In genomic region chr16:31405040-31405439, GRCm38 (mm10) we compare ENCODE assay signal across 14 mouse cellular contexts. TPM values are rescaled to one million over a fixed set of nuclear protein-coding genes. Genes with fewer than 3 reads are reported as not detected.
DNase-seq lines count a peak whose midpoint lies in the region; ATAC-seq and TF ChIP-seq lines count a peak whose summit lies in the region.
"Had no signal": no experiment of that assay in that cellular context is flagged by ENCODE, and none has a peak within 500 bp of the region (broad histone marks: within the 10 kb centered on the region; RNA-seq: fewer than 3 reads in every experiment).

No protein-coding gene starts in this region.

- no peaks in the 10 kb centered on the region for H3K9me3 ChIP-seq in heart, embryonic 12.5 days (replicated peaks)
- H3K9me3 ChIP-seq in liver, embryonic 11.5 days (ENCODE audit: control insufficient read depth, low read length) = no peaks in the 10 kb centered on the region
- H3K9me3 ChIP-seq in liver, embryonic 12.5 days (replicated peaks) = no peaks in the 10 kb centered on the region
- H3K9me3 ChIP-seq in E14TG2a.4 (ENCODE audit: low read length) = peaks cover 10% of the 10 kb centered on the region

- no peaks in the 10 kb centered on the region for H3K4me1 ChIP-seq in heart, adult 2 months (ENCODE audit: control insufficient read depth, insufficient read depth, low read length)
- H3K4me1 ChIP-seq in heart, embryonic 12.5 days (replicated peaks) = no peaks in the 10 kb centered on the region
- H3K4me1 ChIP-seq in liver, embryonic 11.5 days (replicated peaks; ENCODE audit: control insufficient read depth, insufficient read depth, low read length) = no peaks in the 10 kb centered on the region
- H3K4me1 ChIP-seq in liver, embryonic 12.5 days = 0 out of 2 replicates have a peak, but pooled peaks cover 4% of the 10 kb centered on the region
- peaks cover 22% of the 10 kb centered on the region for H3K4me1 ChIP-seq in E14TG2a.4 (replicated peaks; ENCODE audit: low read depth, low read length)
- H3K4me1 ChIP-seq in cortical plate, adult 2 months (ENCODE audit: control insufficient read depth, insufficient read depth, low read length) = no peaks in the 10 kb centered on the region
- H3K4me1 ChIP-seq: limb, embryonic 13.5 days; megakaryocyte, embryonic 14.5 days had no signal

- intact Hi-C loops in heart, adult 2 months (cut with DNase I) = no loop called here

- H3K4me2 ChIP-seq in heart, embryonic 12.5 days = no peak overlapping the region
- H3K4me2 ChIP-seq in liver, embryonic 11.5 days = no peak overlapping the region
- H3K4me2 ChIP-seq in liver, embryonic 12.5 days = no peak overlapping the region
- H3K4me2 ChIP-seq: limb, embryonic 13.5 days had no signal

- H3K9ac ChIP-seq in heart, adult 2 months (ENCODE audit: low read depth, low read length) = no peak overlapping the region
- H3K9ac ChIP-seq in heart, embryonic 12.5 days = no peak overlapping the region
- no peak overlapping the region for H3K9ac ChIP-seq in liver, embryonic 11.5 days (ENCODE audit: low read depth, low read length)
- H3K9ac ChIP-seq in liver, embryonic 12.5 days = no peak overlapping the region
- H3K9ac ChIP-seq: limb, embryonic 13.5 days had no signal

- no peak for DNase-seq in heart, adult 2 months
- DNase-seq in liver, embryonic 11.5 days (ENCODE audit: low spot score) = peak; percentile 8
- no peak for DNase-seq in ovary, postnatal 14 days (ENCODE audit: low spot score)
- DNase-seq: heart, adult 11 months; heart, postnatal 36 days; layer of hippocampus, postnatal 36 days had no signal

- no peak overlapping the region for H3K4me3 ChIP-seq in heart, adult 2 months
- no peak overlapping the region for H3K4me3 ChIP-seq in heart, embryonic 12.5 days
- H3K4me3 ChIP-seq in liver, embryonic 11.5 days (ENCODE audit: low read depth, low read length) = no peak overlapping the region
- H3K4me3 ChIP-seq in liver, embryonic 12.5 days = no peak overlapping the region
- no peak overlapping the region for H3K4me3 ChIP-seq in E14TG2a.4 (replicated peaks; ENCODE audit: low read length)
- no peak overlapping the region for H3K4me3 ChIP-seq in cortical plate, adult 2 months (ENCODE audit: insufficient read depth, low read length)
- H3K4me3 ChIP-seq: erythroblast, embryonic 14.5 days; limb, embryonic 13.5 days; megakaryocyte, embryonic 14.5 days had no signal

- no peak for ATAC-seq in heart, embryonic 12.5 days (ENCODE audit: insufficient number of reproducible peaks, low FRiP score)
- no peak for ATAC-seq in liver, embryonic 11.5 days (replicated peaks; ENCODE audit: low FRiP score)
- ATAC-seq in liver, embryonic 12.5 days = no peak
- no peak for ATAC-seq in activated CD4-positive, CD25-positive, alpha-beta regulatory T cell, adult 4 months

- TF ChIP-seq CTCF in heart, adult 2 months (IDR thresholded peaks at IDR 0.05) = peak; percentile 57
- peak; percentile 71 for TF ChIP-seq CTCF in E14TG2a.4 (conservative IDR thresholded peaks at IDR 0.05; ENCODE audit: low read length)
- TF ChIP-seq CTCF in cortical plate, adult 2 months (IDR thresholded peaks at IDR 0.05; ENCODE audit: extremely low read depth, insufficient read depth, low read length) = peak; percentile 23; the same call in 1 of the 2 replicates

- no peak for TF ChIP-seq EP300 in heart, adult 2 months (IDR thresholded peaks at IDR 0.05; ENCODE audit: insufficient read depth, low read depth, low read length)

- TF ChIP-seq POLR2A in heart, adult 2 months (IDR thresholded peaks at IDR 0.05; ENCODE audit: insufficient read depth, low read depth, low read length) = no peak
- no peak for TF ChIP-seq POLR2A in cortical plate, adult 2 months (IDR thresholded peaks at IDR 0.05; ENCODE audit: extremely low read depth, insufficient read depth, low read length)

- no peaks in the 10 kb centered on the region for H3K27me3 ChIP-seq in heart, adult 2 months (ENCODE audit: control insufficient read depth, insufficient read depth, low read length)
- no peaks in the 10 kb centered on the region for H3K27me3 ChIP-seq in heart, embryonic 12.5 days (replicated peaks)
- no peaks in the 10 kb centered on the region for H3K27me3 ChIP-seq in liver, embryonic 11.5 days (replicated peaks; ENCODE audit: control insufficient read depth, insufficient read depth, low read length)
- no peaks in the 10 kb centered on the region for H3K27me3 ChIP-seq in liver, embryonic 12.5 days (replicated peaks)
- no peaks in the 10 kb centered on the region for H3K27me3 ChIP-seq in E14TG2a.4 (ENCODE audit: insufficient read depth, low read length)
- H3K27me3 ChIP-seq: limb, embryonic 13.5 days had no signal

- H3K79me2 ChIP-seq in heart, adult 2 months (replicated peaks; ENCODE audit: control insufficient read depth, insufficient read depth, low read length) = no peaks in the 10 kb centered on the region

- H3K36me3 ChIP-seq in heart, adult 2 months (ENCODE audit: control insufficient read depth, insufficient read depth, low read length) = no peaks in the 10 kb centered on the region
- no peaks in the 10 kb centered on the region for H3K36me3 ChIP-seq in heart, embryonic 12.5 days
- no peaks in the 10 kb centered on the region for H3K36me3 ChIP-seq in liver, embryonic 11.5 days (ENCODE audit: control insufficient read depth, insufficient read depth, low read length)
- H3K36me3 ChIP-seq in liver, embryonic 12.5 days = no peaks in the 10 kb centered on the region
- H3K36me3 ChIP-seq in E14TG2a.4 (ENCODE audit: insufficient read depth, low read length) = no peaks in the 10 kb centered on the region
- H3K36me3 ChIP-seq: limb, embryonic 13.5 days had no signal

- no peak overlapping the region for H3K27ac ChIP-seq in heart, adult 2 months
- H3K27ac ChIP-seq in heart, embryonic 12.5 days (ENCODE audit: poor library complexity, severe bottlenecking) = no peak overlapping the region
- H3K27ac ChIP-seq in liver, embryonic 11.5 days (ENCODE audit: low read depth, low read length) = no peak overlapping the region
- H3K27ac ChIP-seq in liver, embryonic 12.5 days = no peak overlapping the region
- H3K27ac ChIP-seq in cortical plate, adult 2 months (ENCODE audit: insufficient read depth, low read length) = no peak overlapping the region
- H3K27ac ChIP-seq: limb, embryonic 13.5 days had no signal

- 53% methylated on average over 1 of the region's 1 CpGs for WGBS in heart, adult 2 months
- 72% methylated on average over 1 of the region's 1 CpGs for WGBS in heart, embryonic 12.5 days
- WGBS in liver, embryonic 11.5 days = 50% methylated on average over 1 of the region's 1 CpGs
- WGBS in liver, embryonic 12.5 days (ENCODE audit: insufficient replicate concordance) = 34% methylated on average over 1 of the region's 1 CpGs

RNA-seq across cellular contexts. Expression of gene Bdh1, which starts 17.0 kb away (rescaled TPM):
- 100 to 1,000 TPM; 134 to 159 TPM for total RNA-seq in heart, adult 2 months (2021)
- polyA plus RNA-seq in heart, adult 2 months (2012; rRNA removed) = 23.3 and 61.3 TPM in 2 replicates
- 12.5 and 15.6 TPM in 2 replicates for polyA plus RNA-seq in heart, embryonic 12.5 days (2016; fragmentation: Nextera tagmentation; extraction: Ambion mirVana)
- 42.8 and 47.2 TPM in 2 replicates for polyA plus RNA-seq in liver, embryonic 11.5 days (2014; fragmentation: Nextera tagmentation; extraction: Ambion mirVana)
- 45.8 and 46.6 TPM in 2 replicates for polyA plus RNA-seq in liver, embryonic 12.5 days (2016; fragmentation: Nextera tagmentation; extraction: Ambion mirVana)
- polyA plus RNA-seq in cortical plate, adult 2 months (2012; rRNA removed) = 140 and 145 TPM in 2 replicates
- polyA plus RNA-seq in activated CD4-positive, CD25-positive, alpha-beta regulatory T cell, adult 4 months (2017; shearing (Covaris generic)) = 10 to 100 TPM; 20.5 to 20.7 TPM
